Mouse (Mus musculus) thymus, adult 2 months (tissue): ENCODE measurements at regions not wholly inside any gene's neighbourhood (a gene's known extent, or its start where the extent isn't known, plus 50 kb on each side); places are given as distances from the start of the nearest gene placed in this dataset.

ENCODE experiments used
- CTCF ChIP-seq: fragments of 200-500 bp; IDR thresholded peaks from 2 replicates; pipeline ENCODE4 v1.5.1; 2012; ENCODE audit warnings: mild to moderate bottlenecking, control low read depth, low read length, moderate library complexity, borderline replicate concordance; ENCODE audit not compliant: control insufficient read depth, poor library complexity, insufficient read depth; ENCODE audit errors: extremely low read depth
- POLR2A ChIP-seq: fragments of 200-500 bp; IDR thresholded peaks from 2 replicates; pipeline ENCODE4 v1.6.1; 2012; ENCODE audit warnings: mild to moderate bottlenecking, low read length, control low read depth, moderate library complexity; ENCODE audit not compliant: control insufficient read depth, poor library complexity, insufficient read depth; ENCODE audit errors: extremely low read depth

- TF ChIP-seq CTCF (no peak), POLR2A (no peak)
These were observed 177.9 kb downstream of the Msrb3 start for GRCm38 (mm10) chr10:120720981-120721380.
